Mouse (Mus musculus): Measurements from ENCODE around the gene Cnp.
"Not testable (repeated sequence)": the region's sequence is repeated elsewhere in the genome, so short reads cannot be mapped to it uniquely, and the experiment has no call there.

The Cnp gene

DNA sequence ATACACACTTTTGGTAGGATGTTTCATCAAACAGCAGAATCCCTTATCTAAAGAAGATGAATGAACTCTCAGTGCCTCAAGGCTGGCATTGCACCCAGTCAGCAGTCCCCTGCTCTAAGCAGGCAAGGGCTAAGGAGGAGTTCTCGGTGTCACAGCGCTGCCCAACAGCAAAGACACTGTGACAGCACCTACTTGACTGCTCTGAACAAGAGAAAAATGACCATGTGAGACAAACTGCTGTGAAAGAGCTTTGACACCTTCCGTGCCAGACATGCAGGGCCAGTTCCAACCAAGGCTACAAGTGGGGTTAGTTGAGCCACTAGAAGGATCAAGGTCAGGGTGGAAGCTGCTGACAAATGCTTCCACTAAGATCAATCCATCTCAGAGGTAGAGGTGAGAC, 10.4 kb downstream of the Cnp start:
- no peak for DNase-seq (ENCODE audit: extremely low spot score, low spot score)

DNA sequence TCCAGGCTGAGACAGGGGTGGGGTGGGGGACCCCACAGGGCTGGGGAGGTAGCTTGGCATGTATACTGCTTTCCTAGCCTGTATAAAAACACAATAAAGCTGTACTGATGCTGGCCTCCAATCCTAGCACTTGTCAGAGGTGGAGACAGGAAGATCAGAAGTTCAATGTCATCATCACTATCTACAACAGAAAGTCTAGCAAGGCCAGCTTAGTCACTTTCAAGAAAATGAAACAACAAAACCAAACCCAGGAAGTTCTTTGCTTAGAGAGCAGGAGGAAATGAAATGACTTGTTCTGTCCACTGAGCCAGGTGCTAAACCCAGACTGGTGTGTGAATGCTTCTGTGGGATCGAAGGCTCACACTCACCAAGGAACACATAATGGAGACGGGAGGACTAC, 13.8 kb downstream of the Cnp start:
- no peak for DNase-seq (ENCODE audit: extremely low spot score, low spot score)

DNA sequence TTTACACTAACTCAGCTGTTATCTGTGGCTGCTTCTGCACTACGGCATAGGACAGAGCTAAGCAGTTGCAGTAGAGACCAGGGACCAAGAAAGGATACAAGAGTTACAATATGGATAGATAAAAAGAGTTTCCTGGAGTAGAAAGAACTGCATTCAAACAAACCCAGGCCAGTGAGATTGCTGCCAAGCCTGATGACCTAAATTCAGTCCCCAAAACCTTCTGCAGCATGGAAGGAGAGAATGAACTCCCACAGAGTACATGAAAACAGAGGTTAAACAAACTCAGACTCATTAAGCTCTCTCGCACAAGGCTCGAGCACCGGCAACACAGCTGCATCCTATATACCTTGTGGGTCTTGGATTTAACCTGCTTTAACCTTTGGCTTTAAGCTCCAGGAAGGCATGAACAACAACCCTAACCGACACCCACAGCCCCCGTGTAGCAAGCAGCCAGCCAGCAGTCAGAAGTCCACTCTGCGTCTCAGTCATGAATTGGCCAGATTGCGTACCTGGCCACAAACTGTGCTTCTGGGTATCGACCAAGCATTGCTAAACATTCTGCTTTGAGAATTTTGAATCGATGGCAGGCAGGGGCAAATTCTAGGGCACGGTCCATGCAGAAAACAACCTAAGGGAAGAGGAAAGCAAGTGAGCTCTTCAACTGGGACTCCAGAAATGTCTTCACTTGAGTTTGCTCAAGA, 17.8 kb downstream of the Cnp start:
- no peak for DNase-seq (ENCODE audit: extremely low spot score, low spot score)

DNA sequence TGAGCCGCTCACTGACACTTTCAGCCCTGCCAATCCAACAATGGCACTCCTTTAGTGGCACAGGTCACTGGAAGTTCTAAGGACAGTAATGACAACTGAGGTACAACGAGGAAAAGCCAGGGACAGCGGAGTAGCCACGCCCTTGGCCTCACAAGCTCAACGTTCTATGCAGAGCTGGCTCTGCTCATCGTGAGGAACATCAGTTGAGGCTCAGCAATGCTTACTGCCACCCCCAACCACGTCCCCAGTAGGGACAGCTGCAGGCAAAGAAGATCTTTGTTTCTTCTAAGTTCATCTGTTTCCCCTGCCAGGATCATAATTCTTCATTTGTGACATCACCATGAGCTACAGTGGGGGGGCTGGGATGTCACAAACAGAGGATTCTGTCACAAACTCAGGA, 19.9 kb downstream of the Cnp start:
- no peak for DNase-seq (ENCODE audit: extremely low spot score, low spot score)

DNA sequence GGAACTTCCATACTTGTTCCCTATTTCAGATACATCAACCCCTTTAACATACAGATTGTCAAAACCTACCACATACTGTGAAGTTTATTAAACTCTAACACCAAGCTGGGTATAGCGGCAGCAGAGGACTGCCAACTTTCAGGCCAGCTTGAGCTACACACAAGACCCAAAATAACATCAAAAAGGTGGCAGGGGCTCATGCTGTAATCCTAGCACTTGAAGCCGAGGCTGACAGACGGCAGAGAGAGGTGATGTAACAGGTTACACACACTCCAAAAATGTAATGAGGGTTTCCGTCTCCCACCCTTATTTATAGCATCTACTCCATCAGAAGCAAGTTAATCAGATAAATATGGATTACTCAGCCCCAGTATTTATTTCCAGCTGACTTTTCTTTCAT, 20.8 kb downstream of the Cnp start:
- DNase-seq (ENCODE audit: extremely low spot score, low spot score) = no peak

DNA sequence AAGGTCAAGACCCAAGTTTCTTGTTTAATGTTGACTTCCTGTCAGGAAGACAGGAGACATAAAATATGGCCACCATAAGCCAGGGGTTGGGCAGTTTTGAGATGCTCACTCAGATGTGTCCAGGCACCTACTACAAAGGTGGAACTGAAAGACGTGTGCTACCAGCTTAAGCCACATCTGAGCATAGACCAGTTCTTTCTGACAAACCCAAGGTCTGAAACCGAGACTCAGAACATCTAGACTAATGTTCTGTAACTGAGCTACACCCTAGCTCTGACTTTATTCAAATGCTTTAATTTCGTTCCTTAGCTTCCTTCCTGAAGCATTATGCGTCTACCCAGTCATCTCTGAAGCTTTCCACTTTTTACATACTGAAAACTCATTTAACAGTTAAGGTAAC, 23.4 kb downstream of the Cnp start:
- DNase-seq (ENCODE audit: extremely low spot score, low spot score) = no peak

DNA sequence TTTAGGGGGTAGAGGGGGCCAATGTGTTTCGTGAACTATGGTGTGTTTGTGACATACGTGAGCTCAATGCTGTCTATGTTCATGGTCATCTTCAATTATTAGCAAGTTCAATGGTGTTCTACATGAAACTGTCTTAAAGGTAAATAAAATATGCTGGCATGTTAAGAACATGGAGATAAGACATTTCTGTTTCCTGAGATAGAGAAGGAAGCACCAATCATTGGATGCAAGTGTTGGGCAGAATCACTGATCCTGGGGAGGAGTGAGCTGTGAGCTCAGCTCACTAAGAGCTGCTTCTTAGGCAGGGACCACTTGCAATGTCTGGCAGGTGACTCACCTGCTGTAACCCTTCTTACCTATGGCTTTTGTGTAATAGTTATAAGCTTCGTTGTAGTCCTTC, 26.7 kb downstream of the Cnp start:
- no peak for DNase-seq (ENCODE audit: extremely low spot score, low spot score)

DNA sequence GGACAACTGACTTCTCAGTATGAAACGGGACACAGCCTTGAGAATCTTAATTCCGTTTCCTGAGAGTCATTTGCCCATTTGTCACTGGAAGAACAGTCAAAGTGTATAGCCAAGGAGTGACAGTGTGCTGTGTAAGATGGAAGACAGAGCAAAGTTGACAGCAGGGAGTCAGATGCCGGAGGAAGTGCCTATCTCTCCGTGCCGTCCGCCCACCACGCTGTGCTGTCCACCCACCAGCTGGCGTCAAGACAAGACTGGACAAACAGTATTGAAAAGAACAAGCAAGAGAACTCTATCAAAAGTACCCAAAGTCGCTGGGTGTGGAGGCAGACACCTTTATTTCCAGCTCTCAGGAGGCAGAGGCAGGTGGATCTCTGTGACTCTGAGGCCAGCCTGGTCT, 28.5 kb downstream of the Cnp start:
- no peak for DNase-seq (ENCODE audit: extremely low spot score, low spot score)

DNA sequence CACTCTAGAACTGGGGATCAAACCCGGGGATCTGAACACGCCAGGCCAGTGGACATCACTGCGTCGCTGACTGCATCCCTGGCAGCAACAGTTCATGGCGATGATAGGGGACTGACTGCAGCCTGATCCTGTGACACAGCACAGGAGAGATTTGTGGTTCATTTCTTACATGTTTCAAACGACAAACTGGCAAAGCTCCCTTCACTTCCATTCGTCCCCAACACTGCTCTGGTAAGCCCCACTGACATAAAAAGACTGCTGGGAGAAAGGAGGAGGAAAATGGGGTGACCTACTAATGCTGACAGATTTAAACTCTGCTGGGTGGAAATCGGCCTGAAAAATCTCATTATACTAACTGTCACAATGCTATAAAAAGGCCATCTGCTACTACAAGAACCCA, 29.1 kb downstream of the Cnp start:
- no peak for DNase-seq (ENCODE audit: extremely low spot score, low spot score)

DNA sequence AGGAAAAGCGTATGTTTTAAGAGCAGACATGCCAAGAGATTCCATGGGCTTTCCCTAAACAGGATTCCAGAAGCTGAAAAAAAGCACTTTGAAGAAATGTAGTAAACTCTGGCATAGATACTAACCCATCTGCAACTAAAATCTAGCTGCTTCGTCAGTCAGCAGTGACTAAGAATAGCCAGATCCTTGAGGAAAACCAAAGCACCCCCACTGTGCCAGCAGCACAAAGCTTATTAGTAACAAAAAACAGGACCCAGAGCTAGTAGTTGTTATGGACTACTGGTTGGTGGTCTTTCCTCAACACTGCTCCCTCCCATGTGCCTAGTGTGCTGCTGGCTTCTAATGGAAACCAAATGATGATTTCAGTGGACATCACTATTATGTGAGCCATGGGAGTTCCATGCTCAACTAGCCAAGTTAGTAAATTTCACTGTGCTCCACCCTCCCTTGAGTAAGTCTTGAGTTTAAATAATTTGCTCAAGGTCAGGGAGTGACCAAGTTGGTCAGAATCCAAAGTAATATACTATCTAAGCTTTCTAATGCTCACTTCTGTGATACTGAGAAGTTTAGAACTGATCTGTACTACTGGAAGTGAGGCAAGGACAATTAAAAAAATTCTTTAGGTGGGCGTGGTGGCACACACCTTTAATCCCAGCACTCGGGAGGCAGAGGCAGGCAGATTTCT, 29.8 kb downstream of the Cnp start:
- DNase-seq (ENCODE audit: extremely low spot score, low spot score) = no peak

DNA sequence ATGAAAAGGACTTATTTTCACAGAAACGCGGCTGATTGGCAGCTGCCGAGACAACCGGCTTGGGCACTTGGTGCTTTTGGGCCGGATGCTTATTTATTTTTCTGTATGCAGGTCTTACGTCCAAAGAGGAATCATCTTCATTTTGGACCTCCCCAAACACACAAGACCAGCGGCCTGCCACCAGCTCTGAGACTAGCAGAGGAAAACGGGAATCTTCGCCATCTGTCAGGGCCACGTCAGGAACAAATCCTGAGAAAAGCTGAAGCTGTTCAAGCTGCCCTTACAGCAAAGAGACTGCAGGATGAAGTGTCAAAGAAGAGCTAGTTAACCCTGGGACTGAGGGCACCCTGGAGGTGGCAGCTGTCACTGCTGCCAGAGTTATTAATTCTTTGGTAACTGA, 30.7 kb downstream of the Cnp start:
- no peak for DNase-seq (ENCODE audit: extremely low spot score, low spot score)

DNA sequence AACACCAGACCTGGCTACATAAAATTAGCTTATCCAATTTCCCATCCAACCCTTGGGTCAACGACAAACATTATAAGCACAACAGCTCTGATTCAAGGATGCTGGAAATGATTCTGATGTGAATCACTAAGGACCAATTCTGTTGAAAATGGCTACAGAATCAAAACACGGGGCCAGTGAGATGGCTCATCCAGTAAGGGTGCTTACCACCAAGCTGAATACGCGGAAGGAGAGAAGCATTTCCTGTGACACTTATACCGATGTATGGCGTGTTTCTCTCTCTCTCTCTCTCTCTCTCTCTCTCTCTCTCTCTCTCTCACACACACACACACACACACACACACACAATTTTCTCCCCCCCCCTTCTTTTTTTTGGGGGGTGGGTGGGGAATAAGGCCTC, 32.4 kb downstream of the Cnp start:
- no peak for DNase-seq (ENCODE audit: extremely low spot score, low spot score)

DNA sequence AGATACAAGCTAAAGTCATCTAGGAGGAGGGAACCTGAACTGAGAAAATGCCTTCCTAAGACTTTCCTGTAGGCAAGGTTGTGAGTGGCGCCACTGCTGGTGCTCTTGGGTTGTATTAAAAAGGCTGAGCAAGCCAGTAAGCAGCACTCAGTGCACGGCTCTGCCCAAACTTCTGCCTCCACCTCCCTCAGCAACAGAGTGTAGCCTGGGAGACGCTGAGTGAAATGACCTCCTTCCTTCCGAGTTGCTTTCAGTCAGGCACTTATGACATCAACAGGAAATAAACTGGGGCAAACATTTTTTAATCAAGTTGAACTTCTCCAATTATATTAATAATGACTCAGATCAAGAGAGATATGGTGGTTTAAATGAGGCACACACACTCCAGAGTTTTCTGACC, 34.1 kb downstream of the Cnp start:
- no peak for DNase-seq (ENCODE audit: extremely low spot score, low spot score)

DNA sequence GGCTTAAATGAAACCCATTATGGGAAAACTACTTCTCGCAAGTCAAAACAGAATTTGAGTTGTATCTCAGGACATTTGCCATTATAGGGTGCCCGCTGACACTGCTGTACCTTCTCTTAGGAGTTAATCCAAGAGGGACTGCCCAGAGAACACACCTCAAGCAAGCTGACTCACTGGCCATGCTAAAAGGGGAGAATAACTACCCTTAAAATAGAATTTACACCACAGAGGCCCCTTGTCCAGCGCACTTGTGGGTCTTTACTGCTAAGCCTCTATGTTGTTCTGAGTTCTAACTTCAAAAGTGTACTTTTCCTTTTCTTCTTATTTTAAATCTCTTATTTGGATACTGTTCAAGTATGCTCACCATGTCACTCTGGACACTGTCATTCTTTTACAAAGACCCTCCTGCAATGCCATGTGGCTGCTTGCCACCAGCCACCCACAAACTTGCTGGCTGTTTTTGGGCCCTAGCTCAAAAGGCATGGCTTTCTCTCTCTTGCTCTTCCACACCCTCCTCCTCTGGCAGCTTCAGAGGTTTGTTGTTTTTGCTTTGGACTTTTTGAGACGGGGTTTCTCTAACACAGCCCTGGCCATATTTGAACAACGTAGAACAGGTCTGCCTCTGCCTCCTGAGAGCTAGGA, 34.8 kb downstream of the Cnp start:
- no peak for DNase-seq (ENCODE audit: extremely low spot score, low spot score)

DNA sequence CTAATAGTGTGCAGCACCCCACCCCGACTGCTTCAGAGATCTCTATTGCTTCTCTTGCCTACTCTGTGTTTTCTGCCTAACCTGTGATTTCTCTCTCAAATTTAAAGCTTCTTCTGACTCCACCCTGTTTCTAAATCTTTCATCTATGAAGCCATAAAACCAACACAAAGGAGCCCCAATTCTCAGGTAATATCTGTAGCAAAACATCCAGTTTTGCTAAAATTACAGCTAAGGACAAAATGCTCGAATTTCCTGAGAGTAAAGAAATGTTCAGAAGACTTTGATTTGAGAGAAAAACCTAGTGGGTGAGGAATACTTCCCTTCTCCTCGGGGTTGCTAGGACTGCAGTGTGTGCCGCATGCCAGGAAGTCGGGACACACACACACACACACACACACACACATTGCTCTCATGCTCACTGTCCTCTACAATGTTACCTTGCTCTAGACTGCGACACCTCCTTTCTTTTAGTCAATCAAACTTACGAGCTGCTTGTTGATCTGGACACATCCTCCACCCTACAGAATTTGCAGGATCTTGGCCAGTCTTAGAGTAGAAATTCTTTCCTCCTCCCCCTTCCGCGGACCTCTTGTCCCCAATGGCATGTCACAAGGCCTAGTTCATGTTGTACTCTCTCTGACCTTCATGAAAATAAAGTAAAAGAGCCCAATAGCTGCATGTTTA, 35.4 kb downstream of the Cnp start:
- DNase-seq (ENCODE audit: extremely low spot score, low spot score) = no peak

DNA sequence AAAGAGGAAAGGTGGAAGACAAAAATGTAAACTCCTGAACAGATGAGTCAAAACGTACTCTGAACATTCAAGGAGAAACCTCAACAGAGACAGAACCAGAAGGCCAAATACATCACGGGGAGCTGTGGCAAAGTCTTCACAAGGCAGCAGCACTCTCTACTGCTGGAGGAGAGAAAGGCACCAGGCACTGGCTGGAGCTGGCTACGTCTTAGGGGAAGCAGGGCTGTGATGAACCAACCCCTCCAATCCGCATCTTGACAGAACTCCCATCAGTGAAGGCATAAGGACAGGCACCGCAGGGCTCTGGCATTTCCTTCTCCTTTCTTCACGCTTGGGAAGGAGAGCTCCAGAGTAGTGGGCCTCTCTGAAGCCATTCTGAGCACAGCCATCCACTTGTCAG, 36.9 kb downstream of the Cnp start:
- DNase-seq (ENCODE audit: extremely low spot score, low spot score) = no peak

DNA sequence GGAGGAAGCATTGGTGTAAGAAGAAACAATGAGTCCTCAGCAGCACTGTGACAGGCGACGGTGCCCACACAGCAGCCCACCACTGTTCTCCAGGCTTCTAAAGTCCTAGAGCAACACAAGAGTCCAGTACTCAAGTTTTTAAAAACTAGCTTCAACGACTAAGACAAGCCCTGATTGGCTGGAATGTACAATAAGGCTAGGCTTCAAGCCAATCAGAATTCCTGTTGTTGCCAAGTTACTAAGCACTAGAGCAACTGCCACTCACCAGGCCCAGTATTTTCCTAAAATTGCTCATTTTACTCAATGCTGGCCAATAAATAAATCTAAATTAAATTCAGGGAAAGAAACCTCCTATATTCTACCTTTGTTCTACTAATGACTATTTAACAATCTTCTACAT, 38.5 kb downstream of the Cnp start:
- no peak for DNase-seq (ENCODE audit: extremely low spot score, low spot score)

DNA sequence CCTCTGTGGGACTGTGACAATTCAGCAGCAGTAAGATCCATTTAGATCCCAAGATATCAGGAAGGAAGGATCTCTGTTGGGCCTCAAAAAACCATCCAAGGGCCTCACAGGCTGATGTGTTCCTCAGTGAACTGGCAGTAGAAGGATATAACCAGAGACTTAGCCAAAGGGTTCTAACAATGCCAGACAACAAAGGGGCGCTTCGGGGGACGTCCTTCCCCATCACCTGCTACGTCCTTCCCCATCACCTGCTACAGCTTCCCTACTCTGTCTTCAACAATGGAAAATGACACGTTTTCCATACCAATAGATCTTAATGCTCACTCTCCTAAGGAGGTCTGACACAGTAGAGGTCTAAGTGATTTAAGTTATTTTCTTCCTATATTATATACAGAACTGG, 41.6 kb downstream of the Cnp start:
- DNase-seq (ENCODE audit: extremely low spot score, low spot score) = no peak

DNA sequence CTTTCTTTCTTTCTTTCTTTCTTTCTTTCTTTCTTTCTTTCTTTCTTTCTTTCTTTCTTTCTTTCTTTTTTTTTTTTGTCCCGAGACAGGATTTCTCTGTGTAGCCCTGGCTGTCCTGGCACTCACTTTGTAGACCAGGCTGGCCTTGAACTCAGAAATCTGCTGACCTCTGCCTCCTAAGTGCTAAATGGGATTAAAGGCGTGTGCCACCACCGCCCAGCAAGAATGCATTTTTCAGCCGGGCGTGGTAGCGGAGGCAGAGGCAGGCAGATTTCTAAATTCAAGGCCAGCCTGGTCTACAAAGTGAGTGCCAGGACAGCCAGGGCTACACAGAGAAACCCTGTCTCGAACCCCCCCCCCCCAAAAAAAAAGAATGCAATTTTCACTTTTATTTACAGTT, 42.1 kb downstream of the Cnp start:
- not testable (repeated sequence) for DNase-seq (ENCODE audit: extremely low spot score, low spot score)

DNA sequence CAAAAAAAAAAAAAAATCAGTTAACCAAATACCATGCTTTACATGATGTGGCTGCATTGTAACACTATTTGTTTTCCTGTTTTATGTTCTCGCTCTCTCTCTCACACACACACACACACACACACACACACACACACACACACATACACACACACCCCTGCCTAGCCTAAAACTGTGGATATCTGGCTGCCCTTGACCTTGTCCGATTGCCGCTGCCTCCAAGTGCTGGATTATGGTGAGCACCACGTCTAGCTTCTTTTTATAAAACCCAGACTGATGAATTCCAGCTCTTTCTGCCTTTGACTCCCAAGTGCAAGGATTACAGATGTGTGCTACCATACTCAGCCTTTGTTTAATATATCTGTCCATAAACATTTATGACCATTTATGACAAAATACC, 42.8 kb downstream of the Cnp start:
- DNase-seq (ENCODE audit: extremely low spot score, low spot score) = no peak

DNA sequence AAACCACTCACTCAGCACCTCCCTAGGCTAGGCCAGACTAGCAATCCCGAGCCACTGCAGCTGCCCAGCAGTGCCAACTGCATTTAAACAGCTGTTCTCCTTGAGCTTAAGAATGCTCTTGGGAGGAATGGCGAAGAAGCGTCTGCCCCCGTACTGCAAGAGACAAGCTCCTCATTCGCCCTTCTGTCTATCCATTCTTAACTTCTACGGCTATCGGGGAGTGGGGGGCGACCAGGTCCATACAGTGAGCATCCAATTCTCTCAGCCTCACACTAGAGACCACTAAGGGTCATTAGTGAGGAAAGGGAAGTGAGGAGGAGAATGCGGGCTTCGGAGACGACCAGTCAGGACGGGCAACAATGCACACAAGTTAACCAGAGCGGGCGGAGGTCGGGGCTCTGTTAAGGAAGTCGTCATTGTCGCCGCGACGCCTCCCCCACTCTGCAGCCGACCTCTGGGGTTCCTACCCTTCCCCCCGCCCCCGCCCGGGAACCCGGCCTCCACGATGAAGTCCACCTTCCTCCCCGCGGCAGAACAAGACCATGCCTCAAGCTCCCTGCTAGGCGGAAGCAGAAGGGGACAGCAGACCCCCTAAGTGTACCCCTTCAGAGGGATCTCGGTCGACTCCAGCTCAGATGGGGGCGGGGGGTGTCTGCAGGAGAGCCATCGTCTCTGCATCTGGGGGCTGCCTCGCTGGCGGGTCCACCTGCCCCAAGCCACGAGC, 44.2 kb downstream of the Cnp start, which contains the start of gene Nkiras2:
Gene Nkiras2 (plus strand): TSS at position 484 of the 724 bp plus-strand sequence.
- peak; percentile 72 for DNase-seq (ENCODE audit: extremely low spot score, low spot score)

All from neural tube, embryonic 10.5 days (tissue).